Comparison of ENCODE assay signal across 9 mouse cellular contexts in the genomic region with DNA sequence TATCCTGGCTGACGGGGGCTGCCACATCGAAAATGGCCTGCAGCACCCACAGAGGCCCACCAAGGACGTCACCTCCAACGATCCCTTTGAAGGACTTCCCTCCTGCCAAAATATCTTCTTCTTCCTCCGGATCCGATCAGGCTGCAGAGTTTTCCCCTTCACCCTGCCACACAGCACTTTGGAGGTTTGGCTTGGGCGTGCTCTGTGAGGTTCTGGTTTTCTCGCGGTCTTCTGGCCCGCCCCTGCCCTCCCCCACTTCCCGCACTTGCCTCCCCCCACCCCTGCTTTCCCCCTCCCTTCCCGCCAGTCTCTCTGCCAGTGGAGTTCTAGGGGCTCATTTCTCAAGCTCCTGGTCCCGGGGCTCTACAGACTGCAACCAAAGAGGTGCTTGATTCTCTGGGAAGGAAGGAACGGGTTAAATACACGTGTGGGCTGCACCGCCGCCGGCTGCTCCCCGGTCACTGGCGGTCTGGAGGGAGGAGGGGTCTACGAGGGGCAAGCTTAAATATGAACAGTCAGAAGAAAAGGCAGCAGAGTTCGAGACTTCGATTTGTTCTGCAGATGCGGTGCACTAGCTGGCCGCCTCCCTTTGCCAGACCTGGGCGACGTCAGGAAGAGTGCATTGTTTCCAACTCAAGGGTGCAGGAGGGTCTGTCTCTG. TPM values are rescaled to one million over a fixed set of nuclear protein-coding genes. Genes with fewer than 3 reads are reported as not detected.
A peak's percentile ranks its signal among the peaks of the same experiment; 100 is the strongest.
DNase-seq lines count a peak whose midpoint lies in the region; ATAC-seq and TF ChIP-seq lines count a peak whose summit lies in the region.
"Had no signal": no experiment of that assay in that cellular context is flagged by ENCODE, and none has a peak within 500 bp of the region (broad histone marks: within the 10 kb centered on the region; RNA-seq: fewer than 3 reads in every experiment).

A gene (minus strand): TSS at position 363 of the 660 bp plus-strand sequence.

- H3K4me1 ChIP-seq in liver, postnatal 0 days (ENCODE audit: insufficient read depth) = no peaks in the 10 kb centered on the region
- H3K4me1 ChIP-seq in small intestine, adult 2 months (ENCODE audit: control insufficient read depth, insufficient read depth, insufficient read length, low read length) = no peaks in the 10 kb centered on the region
- H3K4me1 ChIP-seq in cerebellum, adult 2 months (ENCODE audit: control insufficient read depth, insufficient read depth, low read length) = peaks cover 2% of the 10 kb centered on the region; the same call in 1 of the 2 replicates

- no peak for TF ChIP-seq POLR2A in small intestine, adult 2 months (IDR thresholded peaks at IDR 0.05; ENCODE audit: low read depth, low read length)
- no peak for TF ChIP-seq POLR2A in cerebellum, adult 2 months (IDR thresholded peaks at IDR 0.05; ENCODE audit: borderline replicate concordance, insufficient read depth, low read length)

- H3K4me2 ChIP-seq in liver, postnatal 0 days (ENCODE audit: low read depth, low read length) = no peak within 1 kb of the TSS

- H3K27ac ChIP-seq in liver, postnatal 0 days (ENCODE audit: low read depth) = no peak within 1 kb of the TSS
- H3K27ac ChIP-seq in small intestine, adult 2 months (ENCODE audit: insufficient read depth, low read depth, low read length) = peak within 1 kb of the TSS; percentile 26; the same call in 1 of the 2 replicates
- no peak within 1 kb of the TSS for H3K27ac ChIP-seq in cerebellum, adult 2 months (ENCODE audit: insufficient read depth, low read length)

- no peaks in the 10 kb centered on the region for H3K36me3 ChIP-seq in liver, postnatal 0 days (replicated peaks; ENCODE audit: insufficient read depth, low read length)
- H3K36me3 ChIP-seq in small intestine, adult 2 months (ENCODE audit: control insufficient read depth, insufficient read depth, low read length) = no peaks in the 10 kb centered on the region

- TF ChIP-seq CTCF in liver, postnatal 0 days (IDR thresholded peaks at IDR 0.05; ENCODE audit: low read depth) = no peak
- TF ChIP-seq CTCF in small intestine, adult 2 months (IDR thresholded peaks at IDR 0.05; ENCODE audit: extremely low read depth, insufficient read length, insufficient replicate concordance, low read depth, low read length) = no peak
- TF ChIP-seq CTCF in cerebellum, adult 2 months (IDR thresholded peaks at IDR 0.05; ENCODE audit: borderline replicate concordance, insufficient read depth, low read depth, low read length) = no peak

- H3K9ac ChIP-seq in liver, postnatal 0 days (replicated peaks) = no peak within 1 kb of the TSS

- no peak within 1 kb of the TSS for H3K4me3 ChIP-seq in liver, postnatal 0 days (ENCODE audit: low read depth, low read length)
- H3K4me3 ChIP-seq in small intestine, adult 2 months (ENCODE audit: low read depth, low read length) = peak within 1 kb of the TSS; percentile 45
- H3K4me3 ChIP-seq in cerebellum, adult 2 months (replicated peaks; ENCODE audit: insufficient read depth, low read depth, low read length) = no peak within 1 kb of the TSS

- no peaks in the 10 kb centered on the region for H3K9me3 ChIP-seq in liver, postnatal 0 days (ENCODE audit: low read length)

- ATAC-seq in liver, postnatal 0 days = no peak
- no peak for ATAC-seq in inflammation-experienced regulatory T-cells, adult 6 months
- ATAC-seq: Patski had no signal

- H3K27me3 ChIP-seq in liver, postnatal 0 days (ENCODE audit: insufficient read depth, low read length) = peaks cover 56% of the 10 kb centered on the region
- H3K27me3 ChIP-seq in small intestine, adult 2 months (ENCODE audit: control insufficient read depth, insufficient read depth, low read length) = peaks cover 6% of the 10 kb centered on the region; the same call in 1 of the 2 replicates
- no peaks in the 10 kb centered on the region for H3K27me3 ChIP-seq in cerebellum, adult 2 months (ENCODE audit: control insufficient read depth, insufficient read depth, low read length)
- H3K27me3 ChIP-seq: Patski had no signal

- 2% methylated on average over 26 of the region's 27 CpGs for WGBS in liver, postnatal 0 days (ENCODE audit: insufficient replicate concordance)
- WGBS in small intestine, adult 2 months = 3% methylated on average over 27 of the region's 27 CpGs
- WGBS in cerebellum, adult 2 months = 39% methylated on average over 27 of the region's 27 CpGs

- no peak for TF ChIP-seq EP300 in liver, postnatal 0 days (IDR thresholded peaks at IDR 0.05; ENCODE audit: low read depth)

- DNase-seq in liver = peak; percentile 17
- no peak for DNase-seq in liver, postnatal 0 days
- DNase-seq in heart, adult 18-20 months = peak; percentile 42 to 50
- peak; percentile 24 for DNase-seq in kidney, postnatal 14 days
- DNase-seq in urinary bladder, postnatal 14 days (ENCODE audit: low spot score) = no peak
- DNase-seq in cerebellum, adult 2 months = no peak

RNA-seq across cellular contexts. Expression of the gene that starts here (rescaled TPM):
- 0.33 and 0.49 TPM in 2 replicates for polyA plus RNA-seq in liver, postnatal 0 days (2015; fragmentation: Nextera tagmentation; extraction: Ambion mirVana)
- 1 to 10 TPM; 2.8 to 3.4 TPM for total RNA-seq in heart, adult 18-20 months (2021)
- polyA plus RNA-seq in small intestine, adult 2 months (2012; rRNA removed) = 1.2 and 2.3 TPM in 2 replicates
- polyA plus RNA-seq in inflammation-experienced regulatory T-cells, adult 6 months (2017; shearing (Covaris generic)) = not detected
- 7.9 and 11.8 TPM in 2 replicates for polyA plus RNA-seq in cerebellum, adult 2 months (2012; rRNA removed)
- polyA plus RNA-seq: Patski had no signal

Comparison
In these comparisons a context has a peak if more than half of its experiments do, and no peak if none do; other contexts are left out.
1. DNase-seq: peak in liver (single experiment), heart, adult 18-20 months (2 of 2) and kidney, postnatal 14 days (single experiment); none in liver, postnatal 0 days (single experiment), urinary bladder, postnatal 14 days (single experiment) and cerebellum, adult 2 months (0 of 2).